ENCODE assay signal across 30 mouse cellular contexts in the genomic region with DNA sequence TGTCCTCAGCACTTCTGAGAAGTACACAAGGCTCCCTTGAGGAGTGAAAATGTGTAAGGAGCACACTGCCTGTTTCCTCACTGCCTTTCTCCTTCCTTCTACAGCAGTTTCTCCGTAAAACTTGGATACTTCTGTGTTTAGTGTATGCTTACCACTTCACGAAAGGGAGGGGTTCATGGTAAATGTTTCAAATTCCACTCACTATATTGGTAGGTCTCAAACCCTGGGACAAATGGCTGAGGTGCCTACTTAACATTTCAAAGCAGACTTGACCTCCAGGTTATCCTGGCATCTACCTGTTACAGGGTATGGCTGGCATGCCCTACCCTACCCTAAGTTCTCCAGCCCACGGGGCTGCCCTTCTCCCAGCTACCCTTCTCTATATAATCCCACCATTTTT.
"Had no signal": no experiment of that assay in that cellular context is flagged by ENCODE, and none has a peak within 500 bp of the region (broad histone marks: within the 10 kb centered on the region; RNA-seq: fewer than 3 reads in every experiment).

No protein-coding gene starts in this region.

- H3K9ac ChIP-seq: limb, embryonic 12.5 days; limb, embryonic 13.5 days; limb, embryonic 15.5 days; liver, embryonic 12.5 days; liver, embryonic 13.5 days; liver, embryonic 14.5 days; liver, embryonic 15.5 days; liver, postnatal 0 days; lung, embryonic 14.5 days; lung, embryonic 15.5 days; midbrain, embryonic 12.5 days; midbrain, embryonic 13.5 days; midbrain, embryonic 15.5 days; neural tube, embryonic 12.5 days; neural tube, embryonic 13.5 days had no signal

- H3K4me1 ChIP-seq: liver, embryonic 12.5 days; liver, embryonic 13.5 days; liver, embryonic 15.5 days; lung, embryonic 15.5 days; midbrain, embryonic 12.5 days; midbrain, embryonic 13.5 days; midbrain, embryonic 15.5 days; neural tube, embryonic 13.5 days had no signal

- H3K4me3 ChIP-seq: limb, embryonic 10.5 days; limb, embryonic 12.5 days; limb, embryonic 13.5 days; limb, embryonic 15.5 days; liver, embryonic 12.5 days; liver, embryonic 13.5 days; liver, embryonic 15.5 days; lung, embryonic 15.5 days; megakaryocyte, embryonic 14.5 days; midbrain, embryonic 10.5 days; midbrain, embryonic 12.5 days; midbrain, embryonic 13.5 days; midbrain, embryonic 15.5 days; myocyte; neural tube, embryonic 12.5 days; neural tube, embryonic 13.5 days had no signal

- H3K9me3 ChIP-seq: limb, embryonic 10.5 days; limb, embryonic 12.5 days; limb, embryonic 13.5 days; limb, embryonic 15.5 days; liver, embryonic 12.5 days; liver, embryonic 13.5 days; liver, embryonic 15.5 days; lung, embryonic 15.5 days; megakaryocyte, embryonic 14.5 days; midbrain, embryonic 10.5 days; midbrain, embryonic 12.5 days; midbrain, embryonic 13.5 days; midbrain, embryonic 15.5 days; neural tube, embryonic 12.5 days; neural tube, embryonic 13.5 days had no signal

- H3K27ac ChIP-seq: limb, embryonic 10.5 days; limb, embryonic 12.5 days; limb, embryonic 13.5 days; limb, embryonic 15.5 days; liver, embryonic 12.5 days; liver, embryonic 13.5 days; liver, embryonic 14.5 days; liver, embryonic 15.5 days; lung, embryonic 15.5 days; macrophage; midbrain, embryonic 10.5 days; midbrain, embryonic 12.5 days; midbrain, embryonic 13.5 days; midbrain, embryonic 15.5 days; neural tube, embryonic 12.5 days; neural tube, embryonic 13.5 days had no signal

- H3K36me3 ChIP-seq: limb, embryonic 10.5 days; limb, embryonic 12.5 days; limb, embryonic 13.5 days; limb, embryonic 15.5 days; liver, embryonic 12.5 days; liver, embryonic 13.5 days; liver, embryonic 15.5 days; lung, embryonic 15.5 days; midbrain, embryonic 10.5 days; midbrain, embryonic 12.5 days; midbrain, embryonic 13.5 days; midbrain, embryonic 15.5 days; neural tube, embryonic 12.5 days; neural tube, embryonic 13.5 days had no signal

- H3K4me2 ChIP-seq: limb, embryonic 12.5 days; limb, embryonic 13.5 days; limb, embryonic 15.5 days; liver, embryonic 11.5 days; liver, embryonic 12.5 days; liver, embryonic 13.5 days; liver, embryonic 15.5 days; lung, embryonic 14.5 days; lung, embryonic 15.5 days; midbrain, embryonic 11.5 days; midbrain, embryonic 12.5 days; midbrain, embryonic 13.5 days; midbrain, embryonic 15.5 days; neural tube, embryonic 12.5 days; neural tube, embryonic 13.5 days had no signal

- DNase-seq: left cerebral cortex, postnatal 4 days; liver; liver, embryonic 13.5 days; liver, postnatal 0 days; lung, embryonic 14.5 days; lung, postnatal 10 days; lung, postnatal 14 days; lung, postnatal 36 days; lung, postnatal 4 days; midbrain, embryonic 14.5 days had no signal

- H3K27me3 ChIP-seq: limb, embryonic 12.5 days; limb, embryonic 15.5 days; liver, embryonic 12.5 days; liver, embryonic 13.5 days; liver, embryonic 15.5 days; lung, embryonic 15.5 days; megakaryocyte, embryonic 14.5 days; midbrain, embryonic 12.5 days; midbrain, embryonic 13.5 days; midbrain, embryonic 15.5 days; neural tube, embryonic 12.5 days; neural tube, embryonic 13.5 days had no signal

- ATAC-seq: liver, embryonic 12.5 days; liver, postnatal 0 days; midbrain, embryonic 13.5 days; midbrain, embryonic 15.5 days; midbrain, embryonic 16.5 days had no signal
